Mouse (Mus musculus) neural tube, embryonic 15.5 days (tissue): ENCODE data around the gene Elmo1. TPM values are rescaled to one million over a fixed set of nuclear protein-coding genes. Genes with fewer than 3 reads are reported as not detected.

ENCODE experiments used
- ATAC-seq: fragments of 200-750 bp; cut with Nextera tagmentation; 2 replicates; pipeline ENCODE4 v1.8.0; 2017; ENCODE audit warnings: mild to moderate bottlenecking, moderate TSS enrichment, moderate library complexity; ENCODE audit not compliant: low FRiP score
- H3K27ac ChIP-seq: fragments of 300-500 bp; sonication (generic); replicated peaks from 2 replicates; pipeline ENCODE4 v1.5.1; 2015; ENCODE audit warnings: mild to moderate bottlenecking, inconsistent platforms
- H3K27me3 ChIP-seq: fragments of 300-500 bp; sonication (generic); replicated peaks from 2 replicates; pipeline ENCODE4 v1.6.1; 2015; ENCODE audit warnings: inconsistent platforms
- H3K36me3 ChIP-seq: fragments of 300-500 bp; sonication (generic); 2 replicates; pipeline ENCODE4 v1.6.1; 2015; ENCODE audit warnings: inconsistent platforms
- H3K4me1 ChIP-seq: fragments of 300-500 bp; sonication (generic); 2 replicates; pipeline ENCODE4 v1.6.1; 2015; ENCODE audit warnings: inconsistent platforms
- H3K4me2 ChIP-seq: fragments of 300-500 bp; sonication (generic); 2 replicates; pipeline ENCODE4 v1.6.1; 2015; ENCODE audit warnings: inconsistent platforms, mild to moderate bottlenecking, moderate library complexity
- H3K4me3 ChIP-seq: fragments of 300-500 bp; sonication (generic); replicated peaks from 2 replicates; pipeline ENCODE4 v1.5.1; 2015; ENCODE audit warnings: mild to moderate bottlenecking, inconsistent platforms
- H3K9ac ChIP-seq: fragments of 300-500 bp; sonication (generic); replicated peaks from 2 replicates; pipeline ENCODE4 v1.6.1; 2015; ENCODE audit warnings: mild to moderate bottlenecking, inconsistent platforms
- H3K9me3 ChIP-seq: fragments of 300-500 bp; sonication (generic); replicated peaks from 2 replicates; pipeline ENCODE4 v1.6.1; 2016; ENCODE audit warnings: inconsistent platforms
- WGBS: fragments of 180-500 bp; shearing (Covaris S2); methylation state at CpG from one replicate; pipeline ENCODE4 v1.1.7; 2015; ENCODE audit warnings: mixed read lengths; 5-methylcytosine and 5-hydroxymethylcytosine counted together
- polyA plus RNA-seq: library from polyadenylated mRNA; unstranded; fragments of >200 nt; fragmentation: Nextera tagmentation; extraction: Ambion mirVana; gene quantifications from 2 replicates; pipeline ENCODE4 v1.2.1, GENCODE M21; 2015

Gene Elmo1
- polyA plus RNA-seq, 1 experiment from 2014 or later, result 42.9 TPM

DNA sequence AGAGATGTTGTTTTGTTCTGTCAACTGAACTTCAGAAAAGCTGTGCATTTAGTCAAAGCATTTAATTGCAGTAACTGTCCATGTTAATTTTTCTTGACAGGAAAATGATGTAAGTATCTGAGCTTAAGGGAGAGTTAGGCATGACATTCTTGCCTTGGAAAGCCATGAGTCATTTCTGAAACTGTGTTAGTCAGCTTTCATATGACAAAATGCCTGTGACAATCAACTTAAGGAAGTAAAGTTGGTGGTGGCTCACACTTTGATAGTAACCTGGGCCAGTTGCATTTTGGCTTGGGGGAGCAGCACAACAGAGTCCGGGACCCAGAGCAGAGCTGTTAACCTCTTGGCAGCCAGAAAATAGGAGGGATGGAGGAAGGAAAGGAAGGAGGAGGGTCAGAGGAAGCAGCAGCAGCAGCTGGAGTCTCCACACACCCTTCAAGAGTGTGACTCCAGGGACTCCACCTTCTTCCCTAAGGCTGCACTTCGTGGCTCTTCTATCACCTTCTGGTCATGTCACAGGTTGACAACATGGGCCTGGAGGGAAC is 20.9 kb downstream of the Elmo1 start:
- no peaks in the 10 kb centered on the region for H3K27me3 ChIP-seq
- no peak overlapping the region for H3K9ac ChIP-seq
- no peaks in the 10 kb centered on the region for H3K36me3 ChIP-seq
- H3K4me1 ChIP-seq, result peaks cover 14% of the 10 kb centered on the region
- no peak overlapping the region for H3K4me3 ChIP-seq
- H3K27ac ChIP-seq, result no peak overlapping the region
- no peak overlapping the region for H3K4me2 ChIP-seq
- H3K9me3 ChIP-seq, result no peaks in the 10 kb centered on the region
- no peak for ATAC-seq
- 74% methylated on average over 2 of the region's 2 CpGs for WGBS

DNA sequence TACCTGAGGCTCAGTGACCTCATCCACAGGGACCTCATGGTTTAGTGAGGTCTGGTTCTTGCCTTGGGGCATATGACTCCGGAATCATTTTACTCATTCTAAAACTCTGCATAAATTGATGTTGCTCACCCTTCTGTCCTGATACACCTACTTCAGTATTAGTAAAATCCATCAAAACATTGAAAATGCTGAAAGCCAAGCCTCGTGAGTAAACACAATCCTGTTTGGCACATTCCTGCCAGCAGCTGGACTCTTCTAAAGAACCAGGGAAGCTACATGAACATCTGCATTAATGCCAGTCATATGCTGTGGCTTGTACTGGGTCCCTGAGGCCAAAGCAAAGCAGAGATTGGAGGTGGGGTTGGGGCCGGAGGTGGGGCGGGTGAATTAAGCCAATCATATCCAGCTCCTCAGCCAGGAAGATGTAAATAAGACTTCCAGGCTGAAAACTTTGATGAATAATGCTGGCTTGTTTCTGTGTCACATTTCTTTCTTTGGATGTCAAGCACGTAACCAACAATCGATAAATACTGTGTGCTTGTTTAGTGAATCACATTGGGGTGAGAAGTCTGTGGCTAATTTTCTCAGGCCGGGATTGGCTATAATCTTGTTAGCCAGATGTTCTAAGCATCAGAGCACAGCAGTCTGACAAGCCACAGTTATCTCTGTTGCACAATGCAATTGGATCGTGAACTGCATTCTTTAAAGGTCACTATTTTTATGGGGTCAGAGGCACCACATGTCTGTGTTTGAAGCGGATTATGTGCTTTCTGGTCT is 24.9 kb downstream of the Elmo1 start:
- no peak overlapping the region for H3K9ac ChIP-seq
- H3K36me3 ChIP-seq, result no peaks in the 10 kb centered on the region
- peaks cover 9% of the 10 kb centered on the region; the same call in 1 of the 2 replicates for H3K4me1 ChIP-seq
- H3K4me2 ChIP-seq, result no peak overlapping the region
- no peaks in the 10 kb centered on the region for H3K27me3 ChIP-seq
- ATAC-seq, result no peak
- no peak overlapping the region for H3K4me3 ChIP-seq
- no peak overlapping the region for H3K27ac ChIP-seq
- 67% methylated on average over 9 of the region's 9 CpGs for WGBS
- no peaks in the 10 kb centered on the region for H3K9me3 ChIP-seq

DNA sequence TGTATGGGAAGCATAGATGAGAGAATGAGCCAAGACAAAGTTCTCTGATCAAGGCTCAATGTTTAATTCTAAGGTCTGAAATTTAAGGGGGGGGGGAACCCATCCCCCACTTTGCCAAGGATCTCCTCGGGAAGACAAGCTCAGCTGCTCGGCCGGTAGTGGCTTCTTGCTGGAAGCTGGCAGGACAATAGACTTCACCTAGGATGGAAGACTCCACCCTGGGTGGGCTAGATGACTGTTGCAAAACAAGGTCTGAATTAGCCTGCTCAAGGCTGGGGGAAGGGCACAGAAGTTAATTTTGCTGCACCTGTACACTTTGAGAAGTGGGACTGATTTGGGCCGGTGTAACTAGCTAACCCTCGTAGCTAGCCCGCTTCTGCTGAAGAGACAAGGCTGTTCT is 25.6 kb downstream of the Elmo1 start:
- Histone ChIP-seq H3K9me3 (no peaks in the 10 kb centered on the region), H3K4me1 (peaks cover 13% of the 10 kb centered on the region; the same call in 1 of the 2 replicates), H3K27me3 (no peaks in the 10 kb centered on the region), H3K4me2 (no peak overlapping the region), H3K4me3 (no peak overlapping the region), H3K27ac (no peak overlapping the region), H3K36me3 (no peaks in the 10 kb centered on the region), H3K9ac (no peak overlapping the region)
- ATAC-seq, result no peak
- 45% methylated on average over 6 of the region's 6 CpGs for WGBS

DNA sequence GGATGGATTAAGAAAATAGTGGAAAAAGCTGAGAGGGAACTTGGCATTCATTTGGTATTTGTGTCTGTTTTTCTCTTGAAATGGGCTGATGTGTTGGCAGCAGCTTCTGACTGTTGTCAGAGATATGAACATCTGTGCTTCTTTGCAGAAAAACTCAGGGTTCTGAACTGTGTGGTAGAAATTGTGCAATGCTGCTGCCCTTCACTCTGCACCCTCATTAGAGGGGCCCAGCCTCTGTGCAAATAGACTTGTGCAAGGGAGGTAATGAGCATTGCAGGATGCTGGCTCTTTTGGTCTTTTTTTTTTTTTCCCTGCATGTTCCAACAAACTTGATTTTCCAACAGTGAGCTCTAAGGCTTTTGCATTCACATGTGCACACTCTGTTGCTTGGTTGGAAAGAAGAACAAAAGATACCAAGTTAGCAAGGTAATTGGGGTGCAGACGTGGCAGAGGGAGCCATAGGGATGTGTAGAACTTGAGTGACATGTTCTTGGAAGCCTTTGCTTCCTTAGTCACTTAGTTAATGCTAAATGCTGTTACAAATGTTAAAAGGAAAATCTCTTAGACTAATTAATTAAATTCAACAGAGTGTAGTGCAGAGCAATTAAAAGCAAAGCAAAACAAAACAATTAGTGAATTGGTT is 26.6 kb downstream of the Elmo1 start:
- no peak for ATAC-seq
- Histone ChIP-seq H3K27ac (no peak overlapping the region), H3K4me1 (peaks cover 13% of the 10 kb centered on the region), H3K9me3 (no peaks in the 10 kb centered on the region), H3K36me3 (no peaks in the 10 kb centered on the region), H3K9ac (no peak overlapping the region), H3K4me2 (no peak overlapping the region), H3K4me3 (no peak overlapping the region), H3K27me3 (no peaks in the 10 kb centered on the region)
- WGBS, result 43% methylated on average over 1 of the region's 1 CpGs

DNA sequence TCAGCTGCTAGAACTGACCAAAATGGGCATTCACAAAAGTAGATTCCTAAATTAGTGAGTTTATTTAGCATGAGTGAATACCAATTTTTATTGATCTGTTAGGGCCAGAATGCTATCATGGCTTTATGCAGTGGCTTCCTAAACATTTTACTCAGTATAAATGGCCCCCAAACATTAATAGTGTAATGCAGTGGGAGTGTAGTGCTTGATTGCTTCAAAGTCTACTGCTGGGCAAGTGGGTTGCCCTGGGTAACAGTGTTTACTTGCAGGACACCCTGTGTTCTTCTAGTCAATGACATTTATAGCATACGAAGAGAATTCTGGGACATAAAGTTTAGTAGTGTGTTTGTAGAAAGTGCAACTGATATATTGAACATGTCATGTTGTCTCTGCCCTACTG is 27.3 kb downstream of the Elmo1 start:
- no peaks in the 10 kb centered on the region for H3K36me3 ChIP-seq
- H3K4me3 ChIP-seq, result no peak overlapping the region
- no peaks in the 10 kb centered on the region for H3K9me3 ChIP-seq
- H3K27me3 ChIP-seq, result no peaks in the 10 kb centered on the region
- peaks cover 10% of the 10 kb centered on the region for H3K4me1 ChIP-seq
- H3K27ac ChIP-seq, result no peak overlapping the region
- WGBS, result 33% methylated on average over 1 of the region's 1 CpGs
- H3K9ac ChIP-seq, result no peak overlapping the region
- no peak overlapping the region for H3K4me2 ChIP-seq
- no peak for ATAC-seq

DNA sequence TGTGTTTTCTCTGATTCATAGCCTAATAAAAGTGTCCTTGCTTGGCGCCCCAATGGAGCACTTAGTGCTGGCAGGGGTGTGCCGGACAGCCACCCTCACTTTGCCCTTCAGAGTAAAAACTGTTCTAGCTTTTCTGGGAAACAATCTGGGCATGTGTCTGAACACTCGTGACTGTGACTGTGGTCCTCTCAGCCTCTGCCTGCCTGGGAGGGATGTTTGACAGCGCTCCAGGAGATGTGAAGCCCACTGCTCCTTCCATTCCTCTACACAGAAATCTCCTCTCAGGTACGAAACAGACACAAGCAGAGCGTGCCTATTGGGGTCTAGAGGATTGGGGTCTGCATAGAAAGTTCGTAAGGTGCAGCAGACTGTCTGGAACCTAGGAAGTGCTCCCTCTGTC is 28.5 kb downstream of the Elmo1 start:
- Histone ChIP-seq H3K9ac (no peak overlapping the region), H3K4me3 (no peak overlapping the region), H3K27ac (no peak overlapping the region), H3K36me3 (no peaks in the 10 kb centered on the region), H3K9me3 (no peaks in the 10 kb centered on the region), H3K4me2 (no peak overlapping the region), H3K4me1 (peaks cover 10% of the 10 kb centered on the region), H3K27me3 (no peaks in the 10 kb centered on the region)
- ATAC-seq, result no peak
- WGBS, result 88% methylated on average over 7 of the region's 7 CpGs

DNA sequence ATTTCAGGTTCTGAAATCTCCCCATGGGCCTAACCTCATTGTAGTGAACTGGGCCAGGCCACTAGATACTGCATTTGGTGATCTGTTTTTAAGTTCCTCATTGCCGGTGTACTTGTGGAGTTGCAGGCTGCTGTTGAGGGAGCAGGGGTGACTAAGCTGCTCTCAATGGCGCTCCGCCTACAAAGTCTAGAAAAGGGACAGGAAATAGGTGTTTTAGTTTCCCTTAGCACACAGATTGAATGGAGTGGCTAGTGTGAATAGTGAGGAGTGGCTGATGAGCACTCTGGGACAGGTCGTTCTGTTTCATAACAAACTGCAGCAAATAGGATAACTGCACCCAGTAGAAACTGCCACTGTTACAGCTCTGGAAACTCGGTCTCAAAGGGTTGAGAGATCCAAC is 30.3 kb downstream of the Elmo1 start:
- Histone ChIP-seq H3K9me3 (no peaks in the 10 kb centered on the region), H3K4me3 (no peak overlapping the region), H3K27ac (no peak overlapping the region), H3K4me2 (no peak overlapping the region), H3K27me3 (no peaks in the 10 kb centered on the region), H3K9ac (no peak overlapping the region), H3K4me1 (peaks cover 10% of the 10 kb centered on the region), H3K36me3 (no peaks in the 10 kb centered on the region)
- ATAC-seq, result no peak
- WGBS, result 69% methylated on average over 5 of the region's 5 CpGs

DNA sequence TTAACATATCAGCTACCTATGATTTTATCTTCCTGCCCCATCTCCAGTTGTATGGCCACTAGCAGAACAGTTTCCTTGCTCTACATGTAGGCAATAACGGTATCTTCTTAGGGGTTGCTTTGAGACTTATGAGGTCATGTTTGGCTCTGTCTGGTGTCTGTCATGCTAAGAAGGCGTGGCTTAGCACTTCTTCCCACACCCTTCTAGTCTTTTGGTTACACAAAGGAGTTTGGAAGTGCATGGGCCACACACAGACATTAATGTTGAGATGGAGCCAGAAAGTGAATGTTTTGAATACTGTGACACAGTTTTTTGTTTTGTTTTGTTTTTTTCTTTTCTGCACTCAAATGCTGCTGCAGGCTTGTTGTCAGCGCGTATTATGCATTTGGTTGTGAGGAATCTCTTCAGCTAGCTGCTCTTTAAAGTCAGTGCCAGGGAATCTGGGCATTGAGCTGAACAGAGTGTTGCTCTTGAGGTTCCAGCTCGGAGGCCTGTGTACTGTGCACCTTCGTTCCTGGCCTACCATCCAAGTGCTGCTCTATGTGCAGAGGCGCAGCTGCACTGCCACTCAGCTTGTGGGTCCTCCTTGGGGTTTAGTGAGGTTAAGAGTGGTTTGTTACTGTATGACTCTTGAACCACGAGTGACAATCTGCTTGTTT is 31.1 kb downstream of the Elmo1 start:
- Histone ChIP-seq H3K4me3 (no peak overlapping the region), H3K27ac (no peak overlapping the region), H3K9me3 (no peaks in the 10 kb centered on the region), H3K27me3 (no peaks in the 10 kb centered on the region), H3K9ac (no peak overlapping the region), H3K4me2 (no peak overlapping the region), H3K4me1 (peaks cover 4% of the 10 kb centered on the region; the same call in 1 of the 2 replicates), H3K36me3 (no peaks in the 10 kb centered on the region)
- 81% methylated on average over 8 of the region's 8 CpGs for WGBS
- no peak for ATAC-seq

DNA sequence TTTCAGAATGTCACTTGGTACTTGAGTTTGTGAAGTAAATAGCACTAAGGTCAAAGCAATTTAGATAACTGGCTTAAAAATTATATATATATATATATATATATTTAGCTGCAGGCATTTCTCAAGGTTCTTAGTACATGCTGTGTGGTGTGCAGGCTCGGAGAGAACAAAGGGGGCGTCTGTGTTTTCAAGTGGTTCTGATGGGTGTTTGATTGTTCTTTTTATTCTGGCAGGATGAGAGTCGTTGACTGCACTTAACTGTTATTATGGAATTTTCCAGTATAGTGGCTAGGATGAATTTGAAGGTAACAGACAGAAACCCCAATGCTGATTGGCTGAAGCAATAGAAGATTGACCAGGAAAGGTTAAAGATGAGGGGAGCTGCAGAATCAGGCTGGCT is 33.6 kb downstream of the Elmo1 start:
- ATAC-seq, result no peak
- Histone ChIP-seq H3K4me3 (no peak overlapping the region), H3K27me3 (no peaks in the 10 kb centered on the region), H3K36me3 (no peaks in the 10 kb centered on the region), H3K9me3 (no peaks in the 10 kb centered on the region), H3K4me2 (no peak overlapping the region), H3K9ac (no peak overlapping the region), H3K4me1 (peaks cover 4% of the 10 kb centered on the region; the same call in 1 of the 2 replicates), H3K27ac (no peak overlapping the region)
- WGBS, result 45% methylated on average over 3 of the region's 3 CpGs

DNA sequence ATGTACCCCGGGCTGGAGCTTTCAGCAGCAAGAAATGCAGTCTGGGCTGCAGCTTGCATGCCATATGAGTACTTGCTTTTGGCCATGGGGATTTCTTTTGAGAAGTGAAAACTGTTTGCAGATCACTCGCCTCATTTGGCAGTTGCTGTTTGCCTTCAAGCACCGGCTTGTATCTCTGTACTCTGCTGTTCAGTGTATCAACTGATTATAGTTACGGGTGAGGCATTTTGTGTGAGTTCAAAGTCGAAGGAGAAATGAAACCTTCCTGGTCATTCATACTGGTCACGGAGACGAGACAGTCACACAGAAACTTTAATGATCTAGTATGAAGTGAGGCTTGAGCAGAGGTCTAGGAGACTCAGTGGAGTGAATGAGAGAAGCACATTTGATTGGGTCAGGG is 34.6 kb downstream of the Elmo1 start:
- H3K27ac ChIP-seq, result no peak overlapping the region
- H3K9ac ChIP-seq, result no peak overlapping the region
- H3K4me2 ChIP-seq, result no peak overlapping the region
- H3K36me3 ChIP-seq, result no peaks in the 10 kb centered on the region
- H3K27me3 ChIP-seq, result no peaks in the 10 kb centered on the region
- peaks cover 4% of the 10 kb centered on the region; the same call in 1 of the 2 replicates for H3K4me1 ChIP-seq
- no peak overlapping the region for H3K4me3 ChIP-seq
- ATAC-seq, result no peak
- 74% methylated on average over 7 of the region's 7 CpGs for WGBS
- H3K9me3 ChIP-seq, result no peaks in the 10 kb centered on the region

DNA sequence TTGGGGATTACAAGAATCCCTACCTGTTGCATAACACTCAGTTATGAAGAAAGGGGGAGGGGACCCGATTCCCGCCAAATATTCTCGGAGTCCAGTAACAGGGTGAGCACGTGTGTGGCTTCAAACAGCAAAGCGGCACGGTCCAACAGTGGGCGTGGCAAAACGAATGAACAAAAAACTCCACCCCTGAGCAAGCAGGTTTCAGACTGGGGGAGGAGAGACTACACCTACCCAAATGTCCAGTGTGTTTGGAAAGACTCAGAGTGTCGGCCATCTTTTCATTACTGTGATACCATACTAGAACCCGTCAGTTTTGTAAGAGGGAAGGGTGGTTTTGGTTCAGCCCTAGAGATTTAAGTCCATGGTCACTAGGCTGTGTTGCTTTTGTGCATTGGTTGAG is 35.4 kb downstream of the Elmo1 start:
- Histone ChIP-seq H3K4me3 (no peak overlapping the region), H3K9ac (no peak overlapping the region), H3K9me3 (no peaks in the 10 kb centered on the region), H3K36me3 (no peaks in the 10 kb centered on the region), H3K4me1 (peaks cover under 1% of the 10 kb centered on the region; the same call in 1 of the 2 replicates), H3K27ac (no peak overlapping the region), H3K27me3 (no peaks in the 10 kb centered on the region), H3K4me2 (no peak overlapping the region)
- ATAC-seq, result no peak
- 95% methylated on average over 10 of the region's 10 CpGs for WGBS

DNA sequence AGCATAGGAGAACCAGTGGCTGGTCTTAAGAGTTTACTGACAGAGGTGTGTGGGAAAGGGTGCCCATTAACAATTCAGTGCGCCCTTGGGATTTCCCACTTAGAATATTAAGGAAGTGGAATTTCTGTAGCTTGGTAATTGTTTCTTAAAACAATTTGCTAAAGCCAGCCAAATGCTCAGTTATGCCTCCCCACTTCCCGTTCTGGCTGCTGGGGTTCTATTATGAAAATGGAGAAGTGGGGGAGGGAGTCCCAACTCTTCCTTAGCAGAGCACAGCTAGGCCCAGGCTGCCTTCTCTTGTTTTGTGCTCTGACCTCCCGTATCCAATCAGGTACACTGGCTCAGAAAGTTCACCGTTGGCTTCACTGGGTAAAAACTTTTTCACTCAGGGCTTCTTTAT is 37.2 kb downstream of the Elmo1 start:
- Histone ChIP-seq H3K4me2 (no peak overlapping the region), H3K27ac (no peak overlapping the region), H3K9me3 (no peaks in the 10 kb centered on the region), H3K9ac (no peak overlapping the region), H3K4me1 (no peaks in the 10 kb centered on the region), H3K36me3 (no peaks in the 10 kb centered on the region), H3K27me3 (no peaks in the 10 kb centered on the region), H3K4me3 (no peak overlapping the region)
- 68% methylated on average over 4 of the region's 4 CpGs for WGBS
- ATAC-seq, result no peak
